Mouse (Mus musculus): ENCODE results near the gene Blnk.

DNA sequence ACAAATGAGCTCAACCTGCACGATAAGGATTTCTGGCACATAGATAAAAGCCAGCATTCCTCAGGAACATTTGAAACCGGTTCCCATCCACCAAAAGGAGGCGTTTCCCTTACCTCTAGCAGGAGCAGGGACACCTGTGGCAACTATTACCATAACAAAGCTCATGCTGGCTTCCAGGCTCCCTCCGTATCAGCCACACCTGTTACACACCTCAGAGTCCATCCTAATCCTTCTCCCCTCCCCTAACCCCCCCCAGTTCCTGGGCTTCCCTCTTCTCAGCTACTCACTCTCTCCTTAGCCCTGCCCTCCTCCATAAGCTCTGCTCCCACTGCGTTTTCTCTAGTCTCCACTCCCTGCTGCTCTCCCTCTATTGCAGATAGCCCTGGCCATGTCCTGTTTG is 19.3 kb upstream of the Blnk start:
- TF ChIP-seq CTCF (IDR thresholded peaks at IDR 0.05; ENCODE audit: control insufficient read depth, insufficient read depth, insufficient replicate concordance, low read depth, low read length) (no peak), POLR2A (IDR thresholded peaks at IDR 0.05; ENCODE audit: control insufficient read depth, low read depth, low read length) (no peak)
